Mouse (Mus musculus) stomach, postnatal 0 days (tissue): Measurements from ENCODE around the gene Olfr402. TPM values are rescaled to one million over a fixed set of nuclear protein-coding genes. Genes with fewer than 3 reads are reported as not detected.

Experiments
- ATAC-seq: fragments of 200-750 bp; cut with Nextera tagmentation; 2 replicates; pipeline ENCODE4 v1.8.0; 2017; ENCODE audit not compliant: low FRiP score, low TSS enrichment
- DNase-seq: peaks from one replicate; pipeline ENCODE4 v3.0.0-alpha.2; 2016; ENCODE audit warnings: low spot score
- H3K27ac ChIP-seq: fragments of 300-500 bp; sonication (generic); replicated peaks from 2 replicates; pipeline ENCODE4 v1.5.1; 2014; ENCODE audit warnings: mild to moderate bottlenecking, control low read depth
- H3K27me3 ChIP-seq: fragments of 300-500 bp; sonication (generic); 2 replicates; pipeline ENCODE4 v1.6.1; 2014; ENCODE audit warnings: low read length; ENCODE audit not compliant: control insufficient read depth, insufficient read depth
- H3K36me3 ChIP-seq: fragments of 300-500 bp; sonication (generic); 2 replicates; pipeline ENCODE4 v1.6.1; 2014; ENCODE audit warnings: low read length, mixed read lengths; ENCODE audit not compliant: control insufficient read depth, insufficient read depth
- H3K4me1 ChIP-seq: fragments of 300-500 bp; sonication (generic); replicated peaks from 2 replicates; pipeline ENCODE4 v1.6.1; 2014; ENCODE audit warnings: antibody characterized with exemption; ENCODE audit not compliant: control insufficient read depth, insufficient read depth
- H3K4me2 ChIP-seq: fragments of 300-500 bp; sonication (generic); replicated peaks from 2 replicates; pipeline ENCODE4 v1.6.1; 2014; ENCODE audit warnings: low read depth, mild to moderate bottlenecking, control low read depth, moderate library complexity
- H3K4me3 ChIP-seq: fragments of 300-500 bp; sonication (generic); 2 replicates; pipeline ENCODE4 v1.5.1; 2014; ENCODE audit warnings: low read depth, low read length, control low read depth
- H3K9ac ChIP-seq: fragments of 300-500 bp; sonication (generic); 2 replicates; pipeline ENCODE4 v1.6.1; 2014; ENCODE audit warnings: mild to moderate bottlenecking, low read length, control low read depth, mixed read lengths
- H3K9me3 ChIP-seq: fragments of 300-500 bp; sonication (generic); 2 replicates; pipeline ENCODE4 v1.6.1; 2016; ENCODE audit warnings: low read length; ENCODE audit not compliant: control insufficient read depth
- CTCF ChIP-seq: IDR thresholded peaks from 2 replicates; pipeline ENCODE4 v1.5.1; 2016; ENCODE audit warnings: antibody characterized with exemption, low read depth, mild to moderate bottlenecking, moderate library complexity
- EP300 ChIP-seq: optimal IDR thresholded peaks from 2 replicates; pipeline ENCODE3; 2016; ENCODE audit warnings: antibody characterized with exemption
- WGBS: fragments of 180-500 bp; shearing (Covaris S2); extraction: QIAGEN DNeasy Blood & Tissue Kit; methylation state at CpG from one replicate; pipeline ENCODE4 v1.1.7; 2014; 5-methylcytosine and 5-hydroxymethylcytosine counted together
- polyA plus RNA-seq: library from polyadenylated mRNA; unstranded; fragments of >200 nt; fragmentation: Nextera tagmentation; extraction: Ambion mirVana; gene quantifications from 2 replicates; pipeline ENCODE4 v1.2.1, GENCODE M21; 2015

Olfr402 gene
- polyA plus RNA-seq, 1 experiment from 2014 or later: not detected

DNA sequence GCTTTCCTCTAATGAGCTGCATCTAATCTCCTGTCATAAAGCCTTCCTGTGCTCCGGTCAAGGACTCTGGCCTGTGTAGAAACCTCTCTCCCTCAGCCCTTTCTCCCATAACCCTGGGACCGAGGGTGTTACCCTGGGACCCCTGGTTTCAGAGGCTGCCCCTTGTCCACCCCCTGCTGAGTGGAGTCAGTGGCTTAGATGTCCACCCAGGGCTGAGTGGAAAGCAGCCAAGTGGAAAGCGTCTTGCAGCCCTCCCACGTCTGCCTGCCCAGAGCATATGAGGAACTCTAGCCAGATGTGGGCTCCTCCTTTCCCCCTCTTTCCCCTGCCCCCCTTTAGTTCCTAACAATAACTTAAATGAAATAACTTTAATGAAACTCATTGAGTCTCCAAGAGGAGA is 29.8 kb downstream of the Olfr402 start:
- H3K27me3 ChIP-seq: no peaks in the 10 kb centered on the region
- WGBS: 75% methylated on average over 4 of the region's 4 CpGs
- peak; percentile 14 for DNase-seq

DNA sequence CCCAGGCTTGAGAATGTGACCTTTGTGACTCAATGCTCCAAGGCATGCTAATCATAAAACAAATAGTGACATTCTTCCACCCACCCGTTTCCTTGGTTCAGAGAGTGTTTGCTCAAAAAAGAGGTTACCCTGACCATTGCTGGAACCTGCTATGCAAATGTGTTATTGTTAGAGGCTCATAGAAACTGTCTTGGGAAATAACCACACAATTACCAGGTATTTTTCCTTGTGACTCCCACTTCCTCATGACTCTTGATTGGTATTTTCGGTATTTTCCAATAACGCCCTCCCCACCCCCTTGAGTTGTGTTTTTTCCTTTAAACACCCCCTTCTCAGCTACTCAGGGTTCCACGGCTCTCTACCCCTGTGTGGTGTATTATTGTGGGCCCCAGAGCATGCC is 30.4 kb downstream of the Olfr402 start:
- Histone ChIP-seq H3K9me3 (no peaks in the 10 kb centered on the region), H3K27me3 (no peaks in the 10 kb centered on the region), H3K27ac (no peak overlapping the region), H3K4me3 (no peak overlapping the region), H3K9ac (no peak overlapping the region), H3K36me3 (no peaks in the 10 kb centered on the region), H3K4me1 (no peaks in the 10 kb centered on the region), H3K4me2 (no peak overlapping the region)
- TF ChIP-seq EP300 (no peak), CTCF (no peak)
- WGBS: 67% methylated on average over 4 of the region's 4 CpGs
- ATAC-seq (peak; percentile 74), DNase-seq (no peak)

More for the DNA sequence above, 29.8 kb downstream of the Olfr402 start:
- Histone ChIP-seq H3K27ac (no peak overlapping the region), H3K4me3 (no peak overlapping the region), H3K9me3 (no peaks in the 10 kb centered on the region), H3K4me1 (no peaks in the 10 kb centered on the region), H3K36me3 (no peaks in the 10 kb centered on the region), H3K4me2 (no peak overlapping the region), H3K9ac (no peak overlapping the region)
- peak; percentile 38 for ATAC-seq
- TF ChIP-seq CTCF (no peak), EP300 (no peak)

DNA sequence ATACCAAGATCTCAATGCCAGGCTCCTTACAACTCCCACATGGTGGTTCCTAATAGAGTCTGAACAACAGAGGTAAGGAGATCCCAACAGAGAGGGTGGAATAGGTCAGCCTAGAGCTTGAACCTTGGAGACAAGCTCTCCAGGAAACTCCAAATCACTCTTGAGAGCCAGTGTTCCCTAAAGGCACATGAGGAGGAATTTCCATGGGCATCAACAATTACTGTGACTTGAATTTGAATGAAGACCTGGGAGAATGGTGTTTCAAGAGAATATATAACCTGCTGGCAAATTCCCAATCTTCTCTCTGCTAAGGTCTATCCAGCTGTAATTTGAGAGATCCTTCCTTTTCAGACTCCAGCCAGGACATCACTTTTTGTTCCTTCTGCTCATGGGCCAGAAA is 32.6 kb downstream of the Olfr402 start, which contains the start of gene Olfr403:
Gene Olfr403, plus strand, starts transcription at position 301 of the 400 bp plus-strand sequence.
- Histone ChIP-seq H3K4me3 (no peak within 1 kb of the TSS), H3K36me3 (no peaks in the 10 kb centered on the region), H3K4me1 (no peaks in the 10 kb centered on the region), H3K9me3 (no peaks in the 10 kb centered on the region), H3K27me3 (no peaks in the 10 kb centered on the region), H3K4me2 (no peak within 1 kb of the TSS), H3K9ac (no peak within 1 kb of the TSS), H3K27ac (no peak within 1 kb of the TSS)
- TF ChIP-seq CTCF (no peak), EP300 (no peak)
- no peak for DNase-seq
- no peak for ATAC-seq

Other genes starting within 250 kb of the Olfr402 start
- gene Olfr395, start 244.2 kb upstream of the Olfr402 start, polyA plus RNA-seq: not detected in 2 replicates
- 0.08 TPM in 1 of 2 replicates, not detected in the other for gene Olfr23, start 216.9 kb upstream of the Olfr402 start, polyA plus RNA-seq
- not detected in 2 replicates for gene Olfr397, start 192.7 kb upstream of the Olfr402 start, polyA plus RNA-seq
- gene Olfr398, start 163.1 kb upstream of the Olfr402 start, polyA plus RNA-seq: 0.01 TPM in 1 of 2 replicates, not detected in the other
- not detected in 2 replicates for gene Olfr139, start 97.0 kb upstream of the Olfr402 start, polyA plus RNA-seq
- gene Olfr399, start 96.9 kb upstream of the Olfr402 start, polyA plus RNA-seq: not detected in 2 replicates
- not detected in 2 replicates for gene Zfp616, start 83.6 kb upstream of the Olfr402 start, polyA plus RNA-seq
- not detected in 2 replicates for gene Olfr401, start 39.8 kb upstream of the Olfr402 start, polyA plus RNA-seq
- gene Olfr403, start 32.7 kb downstream of the Olfr402 start, polyA plus RNA-seq: not detected in 2 replicates
- not detected in 2 replicates for gene Olfr43, start 57.9 kb downstream of the Olfr402 start, polyA plus RNA-seq
- not detected in 2 replicates for gene Olfr406, start 106.3 kb downstream of the Olfr402 start, polyA plus RNA-seq
- gene Olfr59, start 130.2 kb downstream of the Olfr402 start, polyA plus RNA-seq: not detected in 2 replicates
- not detected in 2 replicates for gene Olfr410, start 184.5 kb downstream of the Olfr402 start, polyA plus RNA-seq
- not detected in 2 replicates for gene Olfr411, start 199.1 kb downstream of the Olfr402 start, polyA plus RNA-seq
- not detected in 2 replicates for gene Olfr412, start 208.5 kb downstream of the Olfr402 start, polyA plus RNA-seq